Mouse (Mus musculus): ENCODE data around the gene Tbrg1.

DNA sequence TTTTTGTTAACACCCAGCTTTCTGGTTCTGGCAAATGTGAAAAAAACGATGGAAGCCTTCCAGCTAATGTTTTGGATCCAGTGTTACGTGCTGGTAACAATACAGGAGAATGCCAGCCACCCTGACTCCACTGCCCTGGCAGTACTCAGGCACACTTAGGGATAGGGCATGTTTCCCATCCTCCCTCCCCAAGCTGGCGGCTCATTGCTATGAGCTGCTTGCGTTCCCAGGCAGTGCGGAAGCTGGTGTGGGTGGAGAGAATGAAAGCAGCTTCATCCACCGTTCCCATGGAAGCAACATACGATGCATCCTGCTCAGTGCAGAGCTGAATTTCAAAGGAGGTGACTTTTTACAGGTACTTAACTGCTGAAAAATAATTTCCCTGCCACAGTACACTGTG lies 31.5 kb downstream of the Tbrg1 start:
- TF ChIP-seq CTCF (IDR thresholded peaks at IDR 0.05 in 2 of 3, conservative IDR thresholded peaks at IDR 0.05 in 1 of 3; ENCODE audit: control insufficient read depth in 1 of 3, insufficient read depth in 1 of 3, low read depth in 2 of 3, low read length in 3 of 3, poor library complexity in 1 of 3, severe bottlenecking in 1 of 3) (no peak), ZC3H11A (IDR thresholded peaks at IDR 0.05; ENCODE audit: low read depth, low read length) (no peak), EP300 (IDR thresholded peaks at IDR 0.05; ENCODE audit: low read depth in 1 of 2, low read length in 2 of 2) (no peak), KAT2A (conservative IDR thresholded peaks at IDR 0.05; ENCODE audit: low read depth, low read length) (no peak), POLR2A (IDR thresholded peaks at IDR 0.05; ENCODE audit: control insufficient read depth in 1 of 2, insufficient read depth in 1 of 2, low read depth in 1 of 2, low read length in 2 of 2, poor library complexity in 1 of 2) (no peak), MAFK (IDR thresholded peaks at IDR 0.05; ENCODE audit: borderline replicate concordance, low read depth, low read length) (no peak), JUND (IDR thresholded peaks at IDR 0.05; ENCODE audit: low read depth, low read length) (no peak), MYB (IDR thresholded peaks at IDR 0.05; ENCODE audit: low read depth, low read length) (no peak), ELF1 (IDR thresholded peaks at IDR 0.05; ENCODE audit: low read depth, low read length) (no peak), POLR2AphosphoS2 (IDR thresholded peaks at IDR 0.05; ENCODE audit: low read length) (no peak), SMC3 (IDR thresholded peaks at IDR 0.05; ENCODE audit: low read depth, low read length) (no peak), RCOR1 (IDR thresholded peaks at IDR 0.05; ENCODE audit: low read depth, low read length) (no peak), GATA1 (IDR thresholded peaks at IDR 0.05; ENCODE audit: low read depth, low read length) (no peak), NRF1 (IDR thresholded peaks at IDR 0.05; ENCODE audit: insufficient read depth, low read depth, low read length, poor library complexity, severe bottlenecking) (no peak)
